Mouse (Mus musculus): Measurements from ENCODE around the gene Ftl1. TPM values are rescaled to one million over a fixed set of nuclear protein-coding genes. Genes with fewer than 3 reads are reported as not detected.
A peak's percentile ranks its signal among the peaks of the same experiment; 100 is the strongest.
"Not testable (repeated sequence)": the region's sequence is repeated elsewhere in the genome, so short reads cannot be mapped to it uniquely, and the experiment has no call there.

Gene Ftl1
- polyA plus RNA-seq, 1 experiment = 463 TPM

DNA sequence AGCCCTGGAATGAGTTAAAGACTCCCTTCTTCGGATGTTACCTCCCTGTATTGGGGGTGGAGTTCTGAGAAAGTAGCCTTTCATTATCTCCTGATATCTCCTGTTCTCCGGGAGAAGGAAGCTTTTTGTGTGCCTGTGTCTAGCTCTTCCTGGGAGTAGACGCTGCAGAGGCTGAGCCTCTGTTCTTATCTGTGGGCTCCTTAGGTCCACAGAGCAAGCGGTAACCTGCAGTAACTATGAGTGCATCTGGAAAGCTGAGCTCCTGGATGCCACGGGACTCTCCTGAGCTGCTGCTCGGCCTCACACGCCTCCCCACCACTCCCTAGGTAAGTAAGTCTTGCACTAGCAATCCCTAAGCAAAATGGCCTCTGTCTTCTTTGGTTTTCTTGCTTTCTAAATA is 26.5 kb upstream of the Ftl1 start:
- no peak for TF ChIP-seq CTCF (IDR thresholded peaks at IDR 0.05; ENCODE audit: borderline replicate concordance, insufficient read depth, low read depth, low read length)
- TF ChIP-seq POLR2A (IDR thresholded peaks at IDR 0.05; ENCODE audit: borderline replicate concordance, insufficient read depth, low read length) = no peak
- H3K27me3 ChIP-seq (ENCODE audit: control insufficient read depth, insufficient read depth, low read length) = no peaks in the 10 kb centered on the region
- DNase-seq = no peak
- 82% methylated on average over 7 of the region's 7 CpGs for WGBS
- no peak overlapping the region for H3K4me3 ChIP-seq (replicated peaks; ENCODE audit: insufficient read depth, low read depth, low read length)
- H3K4me1 ChIP-seq (ENCODE audit: control insufficient read depth, insufficient read depth, low read length) = peaks cover 2% of the 10 kb centered on the region
- no peak overlapping the region for H3K27ac ChIP-seq (ENCODE audit: insufficient read depth, low read length)

- not testable (repeated sequence) for H3K4me1 ChIP-seq (ENCODE audit: control insufficient read depth, insufficient read depth, low read length); DNase-seq; H3K27me3 ChIP-seq (ENCODE audit: control insufficient read depth, insufficient read depth, low read length); H3K27ac ChIP-seq (ENCODE audit: insufficient read depth, low read length); H3K4me3 ChIP-seq (replicated peaks; ENCODE audit: insufficient read depth, low read depth, low read length)
- 94% methylated on average over 5 of the region's 5 CpGs for WGBS
Observed at GRCm38 (mm10) chr7:45484985-45485384, 25.3 kb upstream of the Ftl1 start.

DNA sequence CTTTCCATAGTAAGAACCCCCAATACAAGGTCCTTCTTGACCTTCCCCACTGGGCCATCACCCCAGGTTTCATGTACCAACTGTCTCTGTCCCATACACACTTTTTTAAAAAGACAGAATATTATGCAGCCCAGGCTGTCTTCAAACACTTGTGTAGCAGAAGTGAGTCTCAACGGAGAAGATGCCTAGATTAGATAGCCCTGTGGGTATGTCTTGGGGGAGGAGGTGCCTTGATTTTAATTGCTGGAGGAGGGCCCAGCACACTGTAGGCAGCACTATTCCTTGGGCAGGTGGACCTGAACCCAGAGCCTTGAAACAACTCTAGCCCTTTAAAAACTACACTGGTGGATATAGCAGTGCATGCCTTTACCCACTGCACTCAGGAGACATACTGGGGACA is 22.5 kb upstream of the Ftl1 start:
- TF ChIP-seq CTCF (IDR thresholded peaks at IDR 0.05; ENCODE audit: borderline replicate concordance, insufficient read depth, low read depth, low read length) (no peak), POLR2A (IDR thresholded peaks at IDR 0.05; ENCODE audit: borderline replicate concordance, insufficient read depth, low read length) (no peak)
- no peak overlapping the region for H3K27ac ChIP-seq (ENCODE audit: insufficient read depth, low read length)
- no peak for DNase-seq
- H3K4me3 ChIP-seq (replicated peaks; ENCODE audit: insufficient read depth, low read depth, low read length) = no peak overlapping the region
- 90% methylated on average over 1 of the region's 1 CpGs for WGBS
- H3K4me1 ChIP-seq (ENCODE audit: control insufficient read depth, insufficient read depth, low read length) = no peaks in the 10 kb centered on the region; the same call in none of the 2 replicates
- no peaks in the 10 kb centered on the region for H3K27me3 ChIP-seq (ENCODE audit: control insufficient read depth, insufficient read depth, low read length)

- 50% methylated on average over 15 of the region's 15 CpGs for WGBS
Observed at GRCm38 (mm10) chr7:45481374-45481927, 21.8 kb upstream of the Ftl1 start, which contains the start of gene Tulp2. TSS of gene Tulp2 (plus strand) at chr7:45481877.

DNA sequence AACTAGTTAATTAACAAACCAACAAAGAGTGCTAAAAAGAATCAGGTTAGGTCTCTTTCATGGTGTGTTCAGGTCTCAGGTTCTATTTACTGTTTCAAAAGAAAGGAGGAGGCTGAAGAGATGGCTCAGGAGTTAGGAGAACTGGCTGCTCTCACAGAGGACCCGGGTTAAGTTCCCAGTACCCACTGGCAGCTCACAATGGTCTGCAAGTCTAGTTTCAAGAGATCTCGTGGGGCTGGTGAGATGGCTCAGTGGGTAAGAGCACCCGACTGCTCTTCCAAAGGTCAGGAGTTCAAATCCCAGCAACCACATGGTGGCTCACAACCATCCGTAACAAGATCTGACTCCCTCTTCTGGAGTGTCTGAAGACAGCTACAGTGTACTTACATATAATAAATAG is 20.6 kb upstream of the Ftl1 start:
- H3K27ac ChIP-seq (ENCODE audit: insufficient read depth, low read length); H3K4me3 ChIP-seq (replicated peaks; ENCODE audit: insufficient read depth, low read depth, low read length); DNase-seq; H3K4me1 ChIP-seq (ENCODE audit: control insufficient read depth, insufficient read depth, low read length); H3K27me3 ChIP-seq (ENCODE audit: control insufficient read depth, insufficient read depth, low read length): not testable (repeated sequence)
- WGBS = 82% methylated on average over 4 of the region's 4 CpGs

More at GRCm38 (mm10) chr7:45481374-45481927, 21.8 kb upstream of the Ftl1 start, which contains the start of gene Tulp2:
- Histone ChIP-seq H3K27me3 (ENCODE audit: control insufficient read depth, insufficient read depth, low read length) (no peaks in the 10 kb centered on the region), H3K4me3 (replicated peaks; ENCODE audit: insufficient read depth, low read depth, low read length) (no peak within 1 kb of the TSS), H3K27ac (ENCODE audit: insufficient read depth, low read length) (no peak within 1 kb of the TSS), H3K4me1 (ENCODE audit: control insufficient read depth, insufficient read depth, low read length) (no peaks in the 10 kb centered on the region; the same call in 1 of the 2 replicates)
- DNase-seq = peak; percentile 71 to 77
- TF ChIP-seq CTCF (IDR thresholded peaks at IDR 0.05; ENCODE audit: borderline replicate concordance, insufficient read depth, low read depth, low read length) = no peak
- TF ChIP-seq POLR2A (IDR thresholded peaks at IDR 0.05; ENCODE audit: borderline replicate concordance, insufficient read depth, low read length) = no peak

DNA sequence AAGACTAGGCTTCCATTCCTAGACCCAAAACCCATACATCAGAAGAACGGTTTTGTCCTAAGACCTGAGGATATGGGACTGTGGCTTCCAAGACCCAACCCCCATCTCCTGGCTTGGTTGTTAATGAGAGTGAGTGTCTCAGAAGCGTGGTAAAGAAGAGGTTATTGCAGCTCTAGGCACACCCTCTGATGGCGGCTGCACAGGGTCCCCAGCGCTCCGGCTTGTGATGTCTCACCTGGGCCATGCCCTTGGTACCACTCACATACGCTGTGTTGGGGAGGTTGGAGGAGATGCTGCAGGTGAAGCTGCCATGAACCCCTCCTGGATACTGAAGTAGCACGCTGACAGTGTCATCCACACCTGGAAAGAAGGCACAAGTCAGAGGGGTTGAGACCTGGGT is 19.1 kb upstream of the Ftl1 start:
- WGBS = 93% methylated on average over 7 of the region's 7 CpGs
- no peaks in the 10 kb centered on the region; the same call in 1 of the 2 replicates for H3K4me1 ChIP-seq (ENCODE audit: control insufficient read depth, insufficient read depth, low read length)
- H3K27me3 ChIP-seq (ENCODE audit: control insufficient read depth, insufficient read depth, low read length) = no peaks in the 10 kb centered on the region
- H3K27ac ChIP-seq (ENCODE audit: insufficient read depth, low read length) = no peak overlapping the region
- DNase-seq = no peak
- TF ChIP-seq POLR2A (IDR thresholded peaks at IDR 0.05; ENCODE audit: borderline replicate concordance, insufficient read depth, low read length) (no peak), CTCF (IDR thresholded peaks at IDR 0.05; ENCODE audit: borderline replicate concordance, insufficient read depth, low read depth, low read length) (no peak)
- no peak overlapping the region for H3K4me3 ChIP-seq (replicated peaks; ENCODE audit: insufficient read depth, low read depth, low read length)

- no peaks in the 10 kb centered on the region; the same call in 1 of the 2 replicates for H3K4me1 ChIP-seq (ENCODE audit: control insufficient read depth, insufficient read depth, low read length)
Observed at GRCm38 (mm10) chr7:45477003-45477402, 17.3 kb upstream of the Ftl1 start.

GRCm38 (mm10) chr7:45476453-45476852 is 16.8 kb upstream of the Ftl1 start:
- Histone ChIP-seq H3K4me3 (replicated peaks; ENCODE audit: insufficient read depth, low read depth, low read length) (no peak overlapping the region), H3K4me1 (ENCODE audit: control insufficient read depth, insufficient read depth, low read length) (no peaks in the 10 kb centered on the region; the same call in 1 of the 2 replicates), H3K27me3 (ENCODE audit: control insufficient read depth, insufficient read depth, low read length) (no peaks in the 10 kb centered on the region), H3K27ac (ENCODE audit: insufficient read depth, low read length) (no peak overlapping the region)
- DNase-seq = no peak
- 36% methylated on average over 1 of the region's 1 CpGs for WGBS
- no peak for TF ChIP-seq CTCF (IDR thresholded peaks at IDR 0.05; ENCODE audit: borderline replicate concordance, insufficient read depth, low read depth, low read length)
- no peak for TF ChIP-seq POLR2A (IDR thresholded peaks at IDR 0.05; ENCODE audit: borderline replicate concordance, insufficient read depth, low read length)

More at GRCm38 (mm10) chr7:45477003-45477402, 17.3 kb upstream of the Ftl1 start:
- TF ChIP-seq POLR2A (IDR thresholded peaks at IDR 0.05; ENCODE audit: borderline replicate concordance, insufficient read depth, low read length) (no peak), CTCF (IDR thresholded peaks at IDR 0.05; ENCODE audit: borderline replicate concordance, insufficient read depth, low read depth, low read length) (peak; percentile 78)
- WGBS = 6% methylated on average over 3 of the region's 3 CpGs
- DNase-seq = peak; percentile 79
- no peak overlapping the region for H3K4me3 ChIP-seq (replicated peaks; ENCODE audit: insufficient read depth, low read depth, low read length)
- no peaks in the 10 kb centered on the region for H3K27me3 ChIP-seq (ENCODE audit: control insufficient read depth, insufficient read depth, low read length)
- H3K27ac ChIP-seq (ENCODE audit: insufficient read depth, low read length) = no peak overlapping the region
